Mouse (Mus musculus) CH12.LX (cell line): ENCODE data around the gene Col4a1. TPM values are rescaled to one million over a fixed set of nuclear protein-coding genes. Genes with fewer than 3 reads are reported as not detected.

ENCODE experiments used
- DNase-seq: peaks from one replicate; pipeline ENCODE4 v3.0.0-alpha.2; 2013; ENCODE audit errors: extremely low read depth
- H3K27ac ChIP-seq: 2 replicates; pipeline ENCODE4 v1.5.1; 2012; ENCODE audit warnings: low read depth, mild to moderate bottlenecking, control low read depth, moderate library complexity; ENCODE audit not compliant: insufficient read depth
- H3K27me3 ChIP-seq: replicated peaks from 2 replicates; pipeline ENCODE3; 2012; ENCODE audit warnings: inconsistent platforms
- H3K36me3 ChIP-seq, 2 experiments: replicated peaks in 1 of 2; 2 replicates each; pipeline versions ENCODE3 to v1.6.1; 2012; ENCODE audit warnings: inconsistent platforms in 1 of 2, low read length in 1 of 2, mild to moderate bottlenecking in 1 of 2, mixed read lengths in 1 of 2, moderate library complexity in 1 of 2; ENCODE audit not compliant: control insufficient read depth in 1 of 2, insufficient read depth in 1 of 2
- H3K4me1 ChIP-seq, 2 experiments: 2 replicates each; pipeline ENCODE4 v1.6.1; 2012; ENCODE audit warnings: inconsistent platforms in 1 of 2, moderate library complexity in 1 of 2; ENCODE audit not compliant: insufficient read depth in 2 of 2, control insufficient read depth in 1 of 2
- H3K4me2 ChIP-seq: 2 replicates; pipeline ENCODE4 v1.6.1; 2012; ENCODE audit warnings: low read depth, mild to moderate bottlenecking, control low read depth; ENCODE audit not compliant: poor library complexity, insufficient read depth, severe bottlenecking
- H3K4me3 ChIP-seq, 3 experiments: fragments of 150-350 bp in 1 of 3; sonication (generic) in 1 of 3; replicated peaks in 1 of 3; 2 replicates each; pipeline versions ENCODE3 to v1.5.1; 2011 to 2012; ENCODE audit warnings: low read depth in 2 of 3, low read length in 2 of 3, mild to moderate bottlenecking in 2 of 3, moderate library complexity in 2 of 3, control low read depth in 1 of 3, improper control_type of control experiment in 1 of 3, inconsistent platforms in 1 of 3, mixed read lengths in 1 of 3; ENCODE audit not compliant: poor library complexity in 1 of 3
- H3K79me2 ChIP-seq: replicated peaks from 2 replicates; pipeline ENCODE4 v1.6.1; 2012; ENCODE audit warnings: mild to moderate bottlenecking, moderate library complexity; ENCODE audit not compliant: control insufficient read depth, poor library complexity, insufficient read depth, severe bottlenecking; ENCODE audit errors: extremely low read depth
- H3K9ac ChIP-seq: 2 replicates; pipeline ENCODE4 v1.6.1; 2012; ENCODE audit warnings: low read depth, mild to moderate bottlenecking, control low read depth, moderate library complexity; ENCODE audit not compliant: insufficient read depth
- H3K9me3 ChIP-seq: replicated peaks from 2 replicates; pipeline ENCODE3; 2012; ENCODE audit warnings: low read length, inconsistent platforms, mixed read lengths
- CHD1 ChIP-seq: IDR thresholded peaks from 2 replicates; pipeline ENCODE4 v1.6.1; 2012; ENCODE audit warnings: low read depth, low read length, improper control_type of control experiment, inconsistent platforms
- EP300 ChIP-seq: IDR thresholded peaks from 2 replicates; pipeline ENCODE4 v1.6.1; 2011; ENCODE audit warnings: low read length, improper control_type of control experiment
- ETS1 ChIP-seq: conservative IDR thresholded peaks from 2 replicates; pipeline ENCODE4 v1.6.1; 2012; ENCODE audit warnings: low read depth, mild to moderate bottlenecking, inconsistent platforms, low read length, improper control_type of control experiment, moderate library complexity
- GABPA ChIP-seq: IDR thresholded peaks from 2 replicates; pipeline ENCODE4 v1.6.1; 2012; ENCODE audit warnings: low read depth, low read length, improper control_type of control experiment, inconsistent platforms; ENCODE audit not compliant: insufficient replicate concordance
- IRF4 ChIP-seq: IDR thresholded peaks from 2 replicates; pipeline ENCODE4 v1.6.1; 2014; ENCODE audit warnings: low read depth, mild to moderate bottlenecking, inconsistent platforms, low read length, improper control_type of control experiment
- JUND ChIP-seq: conservative IDR thresholded peaks from 2 replicates; pipeline ENCODE4 v1.6.1; 2011; ENCODE audit warnings: low read depth, low read length, improper control_type of control experiment
- KAT2A ChIP-seq: IDR thresholded peaks from 2 replicates; pipeline ENCODE4 v1.6.1; 2012; ENCODE audit warnings: low read length, improper control_type of control experiment, inconsistent platforms; ENCODE audit not compliant: insufficient replicate concordance
- MAZ ChIP-seq: IDR thresholded peaks from 2 replicates; pipeline ENCODE4 v1.6.1; 2012; ENCODE audit warnings: low read depth, mild to moderate bottlenecking, inconsistent platforms, low read length, improper control_type of control experiment, moderate library complexity
- MEF2A ChIP-seq: IDR thresholded peaks from 2 replicates; pipeline ENCODE4 v1.6.1; 2014; ENCODE audit warnings: low read depth, mild to moderate bottlenecking, inconsistent platforms, low read length, improper control_type of control experiment, borderline replicate concordance
- MYC ChIP-seq: IDR thresholded peaks from 2 replicates; pipeline ENCODE4 v1.6.1; 2011; ENCODE audit warnings: low read depth, mild to moderate bottlenecking, improper control_type of control experiment, low read length
- NELFE ChIP-seq: IDR thresholded peaks from 2 replicates; pipeline ENCODE4 v1.6.1; 2011; ENCODE audit warnings: low read depth, low read length, improper control_type of control experiment
- NRF1 ChIP-seq: IDR thresholded peaks from 2 replicates; pipeline ENCODE4 v1.6.1; 2014; ENCODE audit warnings: low read depth, mild to moderate bottlenecking, inconsistent platforms, low read length, improper control_type of control experiment, moderate library complexity
- PAX5 ChIP-seq: IDR thresholded peaks from 2 replicates; pipeline ENCODE4 v1.6.1; 2012; ENCODE audit warnings: low read length, inconsistent platforms, mixed read lengths
- POLR2AphosphoS2 ChIP-seq: IDR thresholded peaks from 2 replicates; pipeline ENCODE4 v1.6.1; 2011; ENCODE audit warnings: low read depth, low read length, improper control_type of control experiment
- RAD21 ChIP-seq: IDR thresholded peaks from 2 replicates; pipeline ENCODE4 v1.6.1; 2011; ENCODE audit warnings: low read depth, mild to moderate bottlenecking, low read length, improper control_type of control experiment, moderate library complexity
- RCOR1 ChIP-seq: conservative IDR thresholded peaks from 2 replicates; pipeline ENCODE4 v1.6.1; 2012; ENCODE audit warnings: low read depth, mild to moderate bottlenecking, inconsistent platforms, low read length, improper control_type of control experiment
- SMC3 ChIP-seq: IDR thresholded peaks from 2 replicates; pipeline ENCODE4 v1.6.1; 2011; ENCODE audit warnings: low read depth, low read length, improper control_type of control experiment
- TBP ChIP-seq: conservative IDR thresholded peaks from 2 replicates; pipeline ENCODE4 v1.6.1; 2011; ENCODE audit warnings: low read depth, low read length, improper control_type of control experiment
- TCF12 ChIP-seq: IDR thresholded peaks from 2 replicates; pipeline ENCODE4 v1.6.1; 2014; ENCODE audit warnings: low read depth, mild to moderate bottlenecking, inconsistent platforms, low read length, improper control_type of control experiment
- USF2 ChIP-seq: conservative IDR thresholded peaks from 2 replicates; pipeline ENCODE4 v1.6.1; 2011; ENCODE audit warnings: low read depth, low read length, improper control_type of control experiment
- ZC3H11A ChIP-seq: IDR thresholded peaks from 2 replicates; pipeline ENCODE4 v1.6.1; 2012; ENCODE audit warnings: low read depth, mild to moderate bottlenecking, inconsistent platforms, low read length, improper control_type of control experiment
- ZKSCAN1 ChIP-seq: IDR thresholded peaks from 2 replicates; pipeline ENCODE4 v1.6.1; 2012; ENCODE audit warnings: low read depth, inconsistent platforms, low read length, improper control_type of control experiment, borderline replicate concordance
- ZMIZ1 ChIP-seq: IDR thresholded peaks from 2 replicates; pipeline ENCODE4 v1.6.1; 2012; ENCODE audit warnings: low read depth, mild to moderate bottlenecking, inconsistent platforms, low read length, improper control_type of control experiment
- dilution Hi-C: fragments of 300-500 bp; cut with MboI; formaldehyde crosslinking; loops from 2 replicates; pipeline ENCODE4 v1.14.3; 2020; ENCODE audit warnings: low sequenced_read_pairs; ENCODE audit not compliant: extremely low pct_unique_long_range_greater_than_20kb, extremely low pct_ligation_motif_present
- in situ Hi-C: fragments of 300-500 bp; cut with MboI; formaldehyde crosslinking; loops from 3 replicates; pipeline ENCODE4 v1.14.3; 2019; ENCODE audit warnings: low sequenced_read_pairs, low pct_ligation_motif_present, low pct_unique_long_range_greater_than_20kb, mixed read lengths
- polyA plus RNA-seq: library from polyadenylated mRNA; unstranded; fragments of >175 nt; gene quantifications from 2 replicates; pipeline ENCODE4 v1.2.1, GENCODE M21; 2012; ENCODE audit warnings: low read depth; ENCODE audit not compliant: insufficient read length
- total RNA-seq, 2 experiments: library from RNA; depleted of rRNA; stranded (reverse); fragments of 300-350 nt in 1 of 2; fragments of >200 nt in 1 of 2; gene quantifications; 2 replicates each; pipeline ENCODE4 v1.2.3; 2012 to 2014

Col4a1 gene
- total and polyA plus RNA-seq, 3 experiments = 0.04 to 0.27 (median 0.13) TPM

DNA sequence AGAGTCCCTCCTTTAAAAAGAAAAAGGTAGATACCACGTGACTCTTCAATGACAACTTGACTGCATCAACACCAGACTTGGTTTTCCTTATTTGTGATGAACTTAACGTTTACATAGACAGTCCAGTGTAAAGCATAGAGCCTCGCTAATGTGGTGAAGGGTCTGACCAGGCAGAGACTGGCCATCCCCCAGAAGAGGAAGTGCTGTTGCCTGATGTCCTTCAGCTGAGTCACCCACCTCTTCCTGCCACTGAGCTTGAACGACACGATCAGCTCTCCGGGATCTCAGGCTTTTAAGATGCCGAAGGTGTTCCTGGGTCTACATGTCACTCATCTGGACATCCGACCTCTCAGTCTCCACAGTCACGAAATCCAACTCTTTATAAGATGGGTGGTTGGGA is 144.7 kb downstream of the Col4a1 start:
- Histone ChIP-seq H3K9ac (no peak overlapping the region), H3K79me2 (no peaks in the 10 kb centered on the region), H3K27ac (no peak overlapping the region), H3K4me1 (peaks cover 4 to 21% of the 10 kb centered on the region in 2 experiments; a peak in 3 of 4 replicates), H3K27me3 (no peaks in the 10 kb centered on the region), H3K36me3 (no peaks in the 10 kb centered on the region), H3K9me3 (no peaks in the 10 kb centered on the region), H3K4me3 (no peak overlapping the region), H3K4me2 (no peak overlapping the region)
- in situ Hi-C loops (loop anchor here (10.0 kb wide), 1 partner anchor 583 kb away; no protein-coding TSS in a partner anchor), dilution Hi-C loops (no loop called here)
- no peak for DNase-seq
- TF ChIP-seq MYC = no peak
- TF ChIP-seq ETS1 = no peak
- TF ChIP-seq USF2 = no peak
- TF ChIP-seq CHD1 = no peak
- no peak for TF ChIP-seq NRF1
- TF ChIP-seq GABPA = no peak
- TF ChIP-seq NELFE = no peak
- no peak for TF ChIP-seq SMC3
- no peak for TF ChIP-seq RCOR1
- no peak for TF ChIP-seq PAX5
- no peak for TF ChIP-seq ZKSCAN1
- TF ChIP-seq ZC3H11A = no peak
- no peak for TF ChIP-seq EP300
- TF ChIP-seq JUND = no peak
- TF ChIP-seq MAZ = no peak

DNA sequence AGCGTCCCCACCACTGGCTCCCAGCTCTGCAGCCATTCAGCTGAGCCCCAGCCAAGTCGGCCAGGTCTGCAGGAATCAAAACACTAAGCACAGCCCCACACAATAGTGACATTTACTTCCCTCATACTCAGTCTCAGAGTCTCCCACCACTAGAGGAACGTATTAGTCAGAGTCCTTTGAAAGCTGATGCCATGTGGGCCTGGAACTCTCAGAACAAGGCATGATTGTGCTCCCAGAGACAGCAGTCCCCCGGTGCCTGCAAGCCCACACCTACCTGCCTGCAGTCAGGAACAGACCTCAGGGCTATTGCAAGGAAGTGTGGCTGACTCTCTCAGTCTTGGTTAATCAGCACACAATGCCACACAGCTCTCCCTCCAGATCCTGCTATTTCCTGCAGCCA is 147.0 kb downstream of the Col4a1 start:
- DNase-seq = no peak
- TF ChIP-seq TCF12 = no peak
- TF ChIP-seq MAZ = no peak
- no peak for TF ChIP-seq USF2
- no peak for TF ChIP-seq TBP
- TF ChIP-seq MEF2A = no peak
- no peak for TF ChIP-seq RAD21
- TF ChIP-seq ZMIZ1 = no peak
- TF ChIP-seq JUND = no peak
- no peak for TF ChIP-seq GABPA
- TF ChIP-seq KAT2A = no peak
- TF ChIP-seq IRF4 = no peak
- no peak for TF ChIP-seq POLR2AphosphoS2
- no peak for TF ChIP-seq ZC3H11A
- Histone ChIP-seq H3K27me3 (no peaks in the 10 kb centered on the region), H3K4me1 (peaks cover 4 to 21% of the 10 kb centered on the region in 2 experiments; a peak in 3 of 4 replicates), H3K36me3 (no peaks in the 10 kb centered on the region), H3K27ac (no peak overlapping the region), H3K4me2 (no peak overlapping the region), H3K9ac (no peak overlapping the region), H3K9me3 (no peaks in the 10 kb centered on the region), H3K79me2 (no peaks in the 10 kb centered on the region), H3K4me3 (no peak overlapping the region)
- dilution Hi-C loops = no loop called here
- in situ Hi-C loops = loop anchor here (10.0 kb wide), 1 partner anchor 581 kb away; no protein-coding TSS in a partner anchor
